Mouse (Mus musculus): ENCODE data around the gene Hand1. TPM values are rescaled to one million over a fixed set of nuclear protein-coding genes. Genes with fewer than 3 reads are reported as not detected.
"Not testable (repeated sequence)": the region's sequence is repeated elsewhere in the genome, so short reads cannot be mapped to it uniquely, and the experiment has no call there.

The Hand1 gene
- polyA plus RNA-seq, 2 experiments = 1.6 to 2.2 TPM

- Histone ChIP-seq H3K27me3 (ENCODE audit: control insufficient read depth, insufficient read depth, low read length) (no peaks in the 10 kb centered on the region), H3K4me2 (replicated peaks; ENCODE audit: low read depth, low read length, severe bottlenecking) (no peak overlapping the region), H3K36me3 (ENCODE audit: control insufficient read depth, insufficient read depth, low read length) (no peaks in the 10 kb centered on the region), H3K9me3 (ENCODE audit: control insufficient read depth, low read length) (no peaks in the 10 kb centered on the region), H3K4me1 (ENCODE audit: control insufficient read depth, insufficient read depth, low read length) (no peaks in the 10 kb centered on the region), H3K9ac (ENCODE audit: low read depth, low read length, severe bottlenecking) (no peak overlapping the region), H3K27ac (replicated peaks; ENCODE audit: low read depth, low read length) (no peak overlapping the region), H3K4me3 (replicated peaks; ENCODE audit: low read length) (no peak overlapping the region)
- DNase-seq (ENCODE audit: low spot score) (no peak), ATAC-seq (ENCODE audit: low FRiP score, low read depth) (no peak)
- TF ChIP-seq POLR2A (IDR thresholded peaks at IDR 0.05; ENCODE audit: borderline replicate concordance, extremely low read depth, insufficient read depth, insufficient read length) = no peak
- WGBS = 67% methylated on average over 7 of the region's 7 CpGs
Measured at GRCm38 (mm10) chr11:57847396-57847795, 14.8 kb upstream of the Hand1 start.

GRCm38 (mm10) chr11:57846421-57847363 is 14.1 kb upstream of the Hand1 start:
- WGBS = 85% methylated on average over 7 of the region's 9 CpGs
- ATAC-seq (ENCODE audit: low FRiP score, low read depth); H3K4me2 ChIP-seq (replicated peaks; ENCODE audit: low read depth, low read length, severe bottlenecking); H3K27ac ChIP-seq (replicated peaks; ENCODE audit: low read depth, low read length); DNase-seq (ENCODE audit: low spot score); H3K27me3 ChIP-seq (ENCODE audit: control insufficient read depth, insufficient read depth, low read length); H3K36me3 ChIP-seq (ENCODE audit: control insufficient read depth, insufficient read depth, low read length); H3K4me3 ChIP-seq (replicated peaks; ENCODE audit: low read length); H3K9me3 ChIP-seq (ENCODE audit: control insufficient read depth, low read length); H3K9ac ChIP-seq (ENCODE audit: low read depth, low read length, severe bottlenecking); H3K4me1 ChIP-seq (ENCODE audit: control insufficient read depth, insufficient read depth, low read length): not testable (repeated sequence)

DNA sequence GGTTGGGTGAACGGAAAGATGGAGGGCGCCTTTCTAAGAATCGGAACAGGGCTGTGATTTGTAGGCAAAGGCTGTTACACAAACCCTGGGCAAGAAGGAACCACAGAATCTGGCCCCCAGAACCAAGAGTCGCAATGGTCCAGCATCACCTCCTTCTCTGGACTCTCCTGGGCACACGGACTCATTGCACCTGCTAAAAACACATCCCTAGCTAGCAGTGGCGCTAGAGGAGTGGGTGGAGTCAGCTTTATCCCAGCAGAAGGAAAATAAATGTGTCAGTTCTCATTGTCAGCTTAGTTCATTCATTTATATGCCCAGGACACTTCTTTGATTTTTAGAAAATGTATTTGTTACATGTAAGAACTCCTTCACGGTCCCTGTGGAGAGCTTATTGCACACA is 8.8 kb upstream of the Hand1 start:
- WGBS = 43% methylated on average over 7 of the region's 7 CpGs
- H3K36me3 ChIP-seq (ENCODE audit: control insufficient read depth, insufficient read depth, low read length) = no peaks in the 10 kb centered on the region
- H3K4me1 ChIP-seq (ENCODE audit: control insufficient read depth, insufficient read depth, low read length) = peaks cover 10% of the 10 kb centered on the region; the same call in 1 of the 2 replicates
- no peak overlapping the region for H3K4me2 ChIP-seq (replicated peaks; ENCODE audit: low read depth, low read length, severe bottlenecking)
- DNase-seq (ENCODE audit: low spot score) (no peak), ATAC-seq (ENCODE audit: low FRiP score, low read depth) (no peak)
- no peaks in the 10 kb centered on the region for H3K9me3 ChIP-seq (ENCODE audit: control insufficient read depth, low read length)
- H3K27me3 ChIP-seq (ENCODE audit: control insufficient read depth, insufficient read depth, low read length) = peaks cover 51% of the 10 kb centered on the region
- no peak overlapping the region for H3K9ac ChIP-seq (ENCODE audit: low read depth, low read length, severe bottlenecking)
- no peak overlapping the region for H3K27ac ChIP-seq (replicated peaks; ENCODE audit: low read depth, low read length)
- H3K4me3 ChIP-seq (replicated peaks; ENCODE audit: low read length) = no peak overlapping the region
- no peak for TF ChIP-seq POLR2A (IDR thresholded peaks at IDR 0.05; ENCODE audit: borderline replicate concordance, extremely low read depth, insufficient read depth, insufficient read length)

GRCm38 (mm10) chr11:57840986-57841385 is 8.4 kb upstream of the Hand1 start:
- no peak overlapping the region for H3K4me3 ChIP-seq (replicated peaks; ENCODE audit: low read length)
- no peak overlapping the region for H3K9ac ChIP-seq (ENCODE audit: low read depth, low read length, severe bottlenecking)
- no peaks in the 10 kb centered on the region for H3K9me3 ChIP-seq (ENCODE audit: control insufficient read depth, low read length)
- H3K27ac ChIP-seq (replicated peaks; ENCODE audit: low read depth, low read length) = no peak overlapping the region
- WGBS = 26% methylated on average over 10 of the region's 10 CpGs
- DNase-seq (ENCODE audit: low spot score) (no peak), ATAC-seq (ENCODE audit: low FRiP score, low read depth) (no peak)
- H3K36me3 ChIP-seq (ENCODE audit: control insufficient read depth, insufficient read depth, low read length) = no peaks in the 10 kb centered on the region
- no peak for TF ChIP-seq POLR2A (IDR thresholded peaks at IDR 0.05; ENCODE audit: borderline replicate concordance, extremely low read depth, insufficient read depth, insufficient read length)
- H3K4me1 ChIP-seq (ENCODE audit: control insufficient read depth, insufficient read depth, low read length) = peaks cover 10% of the 10 kb centered on the region; the same call in 1 of the 2 replicates
- peaks cover 55% of the 10 kb centered on the region for H3K27me3 ChIP-seq (ENCODE audit: control insufficient read depth, insufficient read depth, low read length)
- no peak overlapping the region for H3K4me2 ChIP-seq (replicated peaks; ENCODE audit: low read depth, low read length, severe bottlenecking)

GRCm38 (mm10) chr11:57837861-57838680 is 5.5 kb upstream of the Hand1 start:
- Histone ChIP-seq H3K36me3 (ENCODE audit: control insufficient read depth, insufficient read depth, low read length) (no peaks in the 10 kb centered on the region), H3K4me2 (replicated peaks; ENCODE audit: low read depth, low read length, severe bottlenecking) (no peak overlapping the region), H3K4me1 (ENCODE audit: control insufficient read depth, insufficient read depth, low read length) (peaks cover 17% of the 10 kb centered on the region; the same call in 1 of the 2 replicates), H3K9ac (ENCODE audit: low read depth, low read length, severe bottlenecking) (no peak overlapping the region), H3K9me3 (ENCODE audit: control insufficient read depth, low read length) (no peaks in the 10 kb centered on the region), H3K27ac (replicated peaks; ENCODE audit: low read depth, low read length) (no peak overlapping the region), H3K4me3 (replicated peaks; ENCODE audit: low read length) (no peak overlapping the region), H3K27me3 (ENCODE audit: control insufficient read depth, insufficient read depth, low read length) (peaks cover 82% of the 10 kb centered on the region)
- 7% methylated on average over 22 of the region's 22 CpGs for WGBS
- DNase-seq (ENCODE audit: low spot score) (no peak), ATAC-seq (ENCODE audit: low FRiP score, low read depth) (no peak)
- no peak for TF ChIP-seq POLR2A (IDR thresholded peaks at IDR 0.05; ENCODE audit: borderline replicate concordance, extremely low read depth, insufficient read depth, insufficient read length)

Data from limb, embryonic 14.5 days (tissue).